Comparison of ENCODE assay signal across 8 mouse cellular contexts in genomic region chr12:110840348-110841198, GRCm38 (mm10). TPM values are rescaled to one million over a fixed set of nuclear protein-coding genes. Genes with fewer than 3 reads are reported as not detected.
DNase-seq lines count a peak whose midpoint lies in the region; ATAC-seq lines count a peak whose summit lies in the region.

Gene Mok, minus strand, starts transcription at chr12:110840939.

- no peaks in the 10 kb centered on the region for H3K9me3 ChIP-seq in forebrain, embryonic 10.5 days
- no peaks in the 10 kb centered on the region for H3K9me3 ChIP-seq in heart, embryonic 16.5 days (replicated peaks; ENCODE audit: control insufficient read depth, low read length)
- H3K9me3 ChIP-seq in liver, embryonic 15.5 days (replicated peaks), result no peaks in the 10 kb centered on the region
- H3K9me3 ChIP-seq in neural tube, embryonic 12.5 days, result no peaks in the 10 kb centered on the region

- ATAC-seq in CD4-positive, CD25-positive, alpha-beta regulatory T cell, adult 4 months, result peak; percentile 67
- ATAC-seq in heart, embryonic 16.5 days (replicated peaks; ENCODE audit: extremely low read depth, insufficient read depth, low FRiP score), result peak; percentile 71
- ATAC-seq in liver, embryonic 15.5 days (ENCODE audit: insufficient read depth), result peak; percentile 14; the same call in 1 of the 2 replicates
- ATAC-seq in neural tube, embryonic 12.5 days (ENCODE audit: low FRiP score, low read depth), result peak; percentile 70

- H3K36me3 ChIP-seq in forebrain, embryonic 10.5 days (replicated peaks), result no peaks in the 10 kb centered on the region
- no peaks in the 10 kb centered on the region for H3K36me3 ChIP-seq in heart, embryonic 16.5 days (ENCODE audit: control insufficient read depth, insufficient read depth)
- no peaks in the 10 kb centered on the region for H3K36me3 ChIP-seq in liver, embryonic 15.5 days (replicated peaks)
- no peaks in the 10 kb centered on the region for H3K36me3 ChIP-seq in neural tube, embryonic 12.5 days

- peak within 1 kb of the TSS; percentile 68 for H3K9ac ChIP-seq in heart, embryonic 16.5 days (ENCODE audit: low read length)
- H3K9ac ChIP-seq in liver, embryonic 15.5 days, result peak within 1 kb of the TSS; percentile 67
- peak within 1 kb of the TSS; percentile 39 for H3K9ac ChIP-seq in neural tube, embryonic 12.5 days

- under 1% methylated on average over 71 of the region's 71 CpGs for WGBS in forebrain, embryonic 10.5 days
- WGBS in heart, embryonic 16.5 days, result under 1% methylated on average over 71 of the region's 71 CpGs
- WGBS in liver, embryonic 15.5 days (ENCODE audit: insufficient replicate concordance), result under 1% methylated on average over 71 of the region's 71 CpGs
- under 1% methylated on average over 71 of the region's 71 CpGs for WGBS in neural tube, embryonic 12.5 days

- H3K4me1 ChIP-seq in forebrain, embryonic 10.5 days, result peaks cover 55% of the 10 kb centered on the region
- peaks cover 17% of the 10 kb centered on the region for H3K4me1 ChIP-seq in heart, embryonic 16.5 days (ENCODE audit: control insufficient read depth, insufficient read depth, low read length)
- peaks cover 37% of the 10 kb centered on the region for H3K4me1 ChIP-seq in liver, embryonic 15.5 days (replicated peaks)
- H3K4me1 ChIP-seq in neural tube, embryonic 12.5 days, result peaks cover 13% of the 10 kb centered on the region; the same call in 1 of the 2 replicates

- H3K27me3 ChIP-seq in forebrain, embryonic 10.5 days (ENCODE audit: poor library complexity, severe bottlenecking), result peaks cover 31% of the 10 kb centered on the region
- no peaks in the 10 kb centered on the region for H3K27me3 ChIP-seq in heart, embryonic 16.5 days (ENCODE audit: control insufficient read depth, insufficient read depth, low read length)
- H3K27me3 ChIP-seq in liver, embryonic 15.5 days, result peaks cover 24% of the 10 kb centered on the region
- peaks cover 6% of the 10 kb centered on the region; the same call in 1 of the 2 replicates for H3K27me3 ChIP-seq in neural tube, embryonic 12.5 days (replicated peaks)

- H3K4me3 ChIP-seq in forebrain, embryonic 10.5 days, result peak within 1 kb of the TSS; percentile 74
- H3K4me3 ChIP-seq in heart, embryonic 16.5 days (ENCODE audit: low read length), result peak within 1 kb of the TSS; percentile 79
- H3K4me3 ChIP-seq in liver, embryonic 15.5 days (replicated peaks), result peak within 1 kb of the TSS; percentile 88
- peak within 1 kb of the TSS; percentile 64 for H3K4me3 ChIP-seq in neural tube, embryonic 12.5 days

- DNase-seq in c-Kit-negative CD71-positive TER-119-positive erythroid progenitor cells, embryonic 14.5 days (ENCODE audit: low read depth, low spot score), result peak; percentile 86
- peak; percentile 97 for DNase-seq in forebrain, embryonic 10.5 days (ENCODE audit: extremely low spot score, low spot score)
- peak; percentile 94 to 96 for DNase-seq in kidney, postnatal 36 days
- peak; percentile 85 for DNase-seq in telencephalon, adult 2 months (ENCODE audit: low read depth, low spot score)

- peak within 1 kb of the TSS; percentile 83 for H3K4me2 ChIP-seq in heart, embryonic 16.5 days (ENCODE audit: low read depth, low read length)
- H3K4me2 ChIP-seq in liver, embryonic 15.5 days, result peak within 1 kb of the TSS; percentile 94
- H3K4me2 ChIP-seq in neural tube, embryonic 12.5 days (replicated peaks), result peak within 1 kb of the TSS; percentile 73

- peak within 1 kb of the TSS; percentile 80 for H3K27ac ChIP-seq in forebrain, embryonic 10.5 days
- H3K27ac ChIP-seq in heart, embryonic 16.5 days (ENCODE audit: low read length), result no peak within 1 kb of the TSS
- H3K27ac ChIP-seq in liver, embryonic 15.5 days (replicated peaks), result no peak within 1 kb of the TSS
- no peak within 1 kb of the TSS for H3K27ac ChIP-seq in neural tube, embryonic 12.5 days

RNA-seq across cellular contexts. Expression of gene Mok, which starts in this region (rescaled TPM):
- under 1 TPM; 0.24 to 0.63 TPM for polyA plus RNA-seq in CD4-positive, CD25-positive, alpha-beta regulatory T cell, adult 4 months (2017; shearing (Covaris generic))
- 11.7 and 12.0 TPM in 2 replicates for polyA plus RNA-seq in forebrain, embryonic 10.5 days (2016; fragmentation: Nextera tagmentation; extraction: Ambion mirVana)
- 3.9 and 4.2 TPM in 2 replicates for polyA plus RNA-seq in heart, embryonic 16.5 days (2015; fragmentation: Nextera tagmentation; extraction: Ambion mirVana)
- polyA plus RNA-seq in liver, embryonic 15.5 days (2015; fragmentation: Nextera tagmentation; extraction: Ambion mirVana), result 0.22 TPM in 2 replicates
- polyA plus RNA-seq in neural tube, embryonic 12.5 days (2016; fragmentation: Nextera tagmentation; extraction: Ambion mirVana), result 9.7 and 10.2 TPM in 2 replicates

Comparison
In these comparisons a context has a peak if more than half of its experiments do, and no peak if none do; other contexts are left out.
1. Peak in ATAC-seq in CD4-positive, CD25-positive, alpha-beta regulatory T cell, adult 4 months; RNA of the gene not detected or under 1 TPM.
2. Peak in ATAC-seq, H3K4me3 ChIP-seq, H3K9ac ChIP-seq and H3K4me2 ChIP-seq in liver, embryonic 15.5 days; RNA of the gene not detected or under 1 TPM.
3. ATAC-seq: peak in every context shown above with its lines; median percentile 71 in heart, embryonic 16.5 days; 70 in neural tube, embryonic 12.5 days; 67 in CD4-positive, CD25-positive, alpha-beta regulatory T cell, adult 4 months; 14 in liver, embryonic 15.5 days.